Mouse (Mus musculus): Measurements from ENCODE around the gene Zfp867.

GRCm38 (mm10) chr11:59517441-59517840 lies 45.2 kb upstream of the Zfp867 start:
- TF ChIP-seq POLR2A (IDR thresholded peaks at IDR 0.05; ENCODE audit: insufficient read depth, low read length) = no peak
- no peak for TF ChIP-seq CTCF (IDR thresholded peaks at IDR 0.05; ENCODE audit: low read depth, low read length)

Data from ES-Bruce4 (cell line).